Mouse (Mus musculus) urinary bladder, postnatal 25 days (tissue): Measurements from ENCODE around the gene Ppp3cb.
"Not testable (repeated sequence)": the region's sequence is repeated elsewhere in the genome, so short reads cannot be mapped to it uniquely, and the experiment has no call there.

Source experiments
- DNase-seq: peaks from one replicate; pipeline ENCODE4 v3.0.0; 2022; ENCODE audit warnings: low spot score

Gene Ppp3cb

DNA sequence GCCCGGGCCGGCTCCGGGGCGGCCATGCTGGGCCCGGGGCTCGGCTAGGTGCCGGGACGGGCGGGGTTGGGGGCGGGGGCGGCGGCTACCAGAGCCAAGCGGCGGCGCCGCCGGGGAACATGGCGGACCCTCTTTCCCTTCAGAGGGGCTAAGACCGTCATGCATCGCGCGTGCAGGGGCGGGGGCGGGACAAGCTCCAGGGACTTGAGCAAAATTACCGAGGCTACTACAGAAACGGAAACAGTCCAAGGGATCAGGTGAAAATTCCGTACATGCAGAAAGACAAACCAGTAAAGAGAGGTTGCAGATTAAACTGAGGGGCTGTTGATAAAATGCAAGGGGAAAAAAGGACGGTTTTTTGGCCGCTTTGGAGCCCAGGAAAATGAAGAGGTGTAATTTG lies at the start of gene Ppp3cb:
TSS of gene Ppp3cb (minus strand) at position 159 of the 400 bp plus-strand sequence.
- DNase-seq = peak; percentile 62

- DNase-seq = no peak
These were observed 49.4 kb upstream of the Ppp3cb start for GRCm38 (mm10) chr14:20595781-20596180.

- no peak for DNase-seq
These were observed 41.1 kb upstream of the Ppp3cb start for GRCm38 (mm10) chr14:20587458-20587857.

GRCm38 (mm10) chr14:20578822-20579407 lies 32.5 kb upstream of the Ppp3cb start:
- DNase-seq = no peak

- DNase-seq = peak; percentile 70
These were observed 29.8 kb upstream of the Ppp3cb start for GRCm38 (mm10) chr14:20576179-20576578.

DNA sequence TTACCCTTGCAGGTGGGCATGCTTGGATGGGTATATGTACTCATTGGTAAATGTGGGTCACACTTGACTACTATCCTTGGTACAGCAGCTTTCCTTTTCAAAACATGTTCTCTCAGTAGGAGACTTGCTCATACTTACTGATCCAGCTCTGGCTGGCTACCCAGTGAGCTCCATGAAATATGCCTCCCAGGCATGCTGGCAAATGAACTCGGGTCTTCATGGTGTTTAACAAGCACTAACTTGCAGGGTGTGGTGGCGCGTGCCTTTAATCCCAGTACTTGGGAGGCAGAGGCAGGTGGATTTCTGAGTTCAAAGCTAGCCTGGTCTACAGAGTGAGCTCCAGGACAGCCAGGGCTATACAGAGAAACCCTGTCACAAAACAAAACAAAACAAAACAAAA lies 26.8 kb upstream of the Ppp3cb start:
- not testable (repeated sequence) for DNase-seq

DNA sequence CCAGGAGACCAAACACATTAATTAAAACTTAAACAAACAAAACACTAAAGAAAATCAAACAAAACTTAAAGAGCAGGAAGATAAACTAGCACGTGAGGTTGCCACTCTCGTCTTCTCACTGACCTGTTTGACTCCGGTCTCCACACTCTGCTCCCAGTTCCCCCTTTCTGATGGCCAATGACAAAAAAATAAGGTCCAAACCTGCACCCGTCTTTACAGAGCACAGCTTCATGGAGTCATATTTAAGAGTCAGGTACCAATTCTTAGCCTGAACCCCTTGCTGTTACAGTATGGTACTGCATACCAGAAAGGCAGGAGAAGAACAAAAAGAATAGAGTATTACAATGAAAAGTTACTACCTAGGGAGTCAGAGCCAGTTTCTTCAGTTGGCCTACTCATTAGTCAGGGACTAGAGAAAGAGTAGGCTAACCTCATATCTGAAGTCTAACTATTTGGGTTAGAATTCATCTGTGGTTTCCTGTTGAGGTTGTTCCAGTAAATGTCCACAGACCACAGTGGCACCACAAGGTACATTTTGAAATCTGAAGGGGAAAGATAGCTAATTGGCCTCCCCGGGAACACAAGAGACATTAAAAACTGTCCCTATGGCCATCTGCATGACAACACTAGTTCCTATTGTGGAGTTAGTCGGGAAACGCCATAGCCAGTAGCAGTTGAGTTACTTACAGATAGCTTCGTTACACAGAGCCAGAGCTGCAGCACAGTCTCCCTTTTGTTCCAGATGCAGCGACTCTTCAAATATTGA lies 19.1 kb upstream of the Ppp3cb start:
- no peak for DNase-seq

DNA sequence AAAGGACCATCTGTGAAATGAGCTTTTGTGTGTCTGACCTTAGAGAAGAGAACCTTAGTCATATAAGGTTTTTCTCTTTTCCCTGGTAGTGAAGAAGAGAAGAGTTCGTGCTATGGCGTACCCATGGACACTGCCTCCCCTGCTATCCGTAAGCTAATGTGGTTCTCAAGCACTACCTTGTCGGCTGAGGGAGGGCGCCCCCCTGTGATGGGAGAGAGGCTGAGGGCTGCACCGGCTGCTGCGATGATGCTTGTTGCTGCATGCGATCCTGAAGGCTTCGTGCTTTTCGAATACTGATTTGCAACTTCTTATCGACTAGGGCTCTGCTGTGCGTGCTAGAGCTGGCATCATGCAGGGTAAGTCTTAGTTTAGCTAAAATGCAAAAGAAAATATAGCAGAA lies 18.3 kb upstream of the Ppp3cb start:
- no peak for DNase-seq

GRCm38 (mm10) chr14:20561897-20562296 lies 15.5 kb upstream of the Ppp3cb start:
- no peak for DNase-seq

DNA sequence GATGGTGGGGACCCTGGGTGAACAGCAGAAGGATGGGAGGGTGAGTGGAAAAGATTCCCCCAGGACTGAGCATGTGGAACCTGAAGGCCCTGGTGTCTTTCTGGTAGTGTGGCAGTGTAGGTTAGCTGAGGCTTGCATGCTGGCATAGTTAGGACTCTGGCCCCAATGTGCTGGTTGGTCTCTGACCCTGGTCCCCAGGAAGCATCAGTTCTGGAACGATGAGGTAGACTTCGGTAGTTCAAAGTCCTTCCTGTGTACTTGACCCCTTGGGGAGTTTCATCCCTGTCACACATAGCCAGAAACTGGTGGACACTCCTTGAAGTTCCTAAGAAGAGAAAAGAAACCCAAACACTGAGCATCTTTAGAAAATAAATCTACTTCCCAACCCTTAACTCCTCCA lies 3.8 kb upstream of the Ppp3cb start:
- no peak for DNase-seq

DNA sequence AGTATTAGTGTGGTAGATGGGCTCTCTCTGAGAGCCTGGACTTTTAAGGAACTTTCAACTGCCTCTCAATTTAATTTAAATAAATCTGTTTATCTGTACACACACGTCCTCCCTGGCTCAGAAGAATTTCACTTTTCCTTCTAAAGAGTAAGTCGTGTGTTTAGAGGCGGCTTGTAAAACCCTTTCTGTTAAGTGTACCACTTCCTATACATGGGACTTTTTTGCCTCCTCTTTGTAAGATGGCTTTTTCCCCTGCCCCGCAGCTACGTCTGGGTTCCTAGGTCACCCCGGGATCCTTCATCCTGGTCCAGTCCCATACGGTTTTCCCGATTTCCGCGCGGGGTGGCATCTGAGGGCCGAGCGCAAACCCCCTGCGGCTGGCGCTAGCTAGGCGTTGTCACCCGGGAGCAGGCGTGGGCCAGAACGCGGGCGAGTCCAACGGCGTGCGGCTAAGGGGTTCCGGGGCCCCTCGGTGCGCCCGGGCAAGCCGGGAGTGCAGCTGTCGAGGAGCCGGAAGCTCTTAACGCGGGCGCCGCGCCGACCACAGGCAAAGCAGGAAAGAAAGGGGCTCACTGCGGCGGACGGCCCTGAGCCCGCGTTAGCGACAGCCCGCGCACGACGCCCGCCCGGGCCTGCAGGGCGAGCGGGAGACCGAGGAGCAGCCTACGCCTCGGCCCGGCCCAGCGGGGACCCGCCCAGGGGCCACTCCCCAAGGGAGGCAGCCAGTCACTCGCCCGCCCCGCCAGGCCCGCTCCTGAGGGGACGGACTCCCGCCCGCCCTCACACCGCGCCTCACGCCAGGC lies 643 bp downstream of the Ppp3cb start:
- peak; percentile 88 for DNase-seq

- no peak for DNase-seq
These were observed 1.6 kb downstream of the Ppp3cb start for GRCm38 (mm10) chr14:20544467-20545411.

GRCm38 (mm10) chr14:20529643-20530042 lies 16.7 kb downstream of the Ppp3cb start:
- no peak for DNase-seq

GRCm38 (mm10) chr14:20520179-20520578 lies 26.2 kb downstream of the Ppp3cb start:
- DNase-seq = no peak

DNA sequence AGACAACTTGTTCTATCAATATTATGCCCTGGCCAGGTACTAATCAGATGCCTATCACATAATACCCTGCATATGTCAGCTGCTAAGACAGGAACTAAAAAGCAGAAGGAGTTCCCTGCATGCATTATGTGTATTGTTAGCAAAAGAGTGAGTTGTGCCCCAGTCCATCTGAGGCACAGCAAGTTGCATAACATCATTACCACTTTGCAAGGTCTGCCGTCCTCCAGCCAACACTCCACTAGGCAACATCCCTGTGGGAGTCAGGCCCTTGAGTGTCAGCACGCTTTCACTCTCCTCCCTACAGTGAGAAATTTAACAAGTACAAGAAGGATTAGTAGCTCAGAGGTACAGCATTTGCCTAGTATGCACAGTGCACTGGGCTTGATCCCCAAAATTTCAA lies 37.9 kb downstream of the Ppp3cb start:
- no peak for DNase-seq

- DNase-seq = no peak
These were observed 43.4 kb downstream of the Ppp3cb start for GRCm38 (mm10) chr14:20502966-20503365.

GRCm38 (mm10) chr14:20499982-20500381 lies 46.4 kb downstream of the Ppp3cb start:
- no peak for DNase-seq

GRCm38 (mm10) chr14:20496603-20497002 lies 49.8 kb downstream of the Ppp3cb start, which contains the start of gene Mss51:
Gene Mss51 (minus strand): TSS chr14:20496901.
- no peak for DNase-seq

DNA sequence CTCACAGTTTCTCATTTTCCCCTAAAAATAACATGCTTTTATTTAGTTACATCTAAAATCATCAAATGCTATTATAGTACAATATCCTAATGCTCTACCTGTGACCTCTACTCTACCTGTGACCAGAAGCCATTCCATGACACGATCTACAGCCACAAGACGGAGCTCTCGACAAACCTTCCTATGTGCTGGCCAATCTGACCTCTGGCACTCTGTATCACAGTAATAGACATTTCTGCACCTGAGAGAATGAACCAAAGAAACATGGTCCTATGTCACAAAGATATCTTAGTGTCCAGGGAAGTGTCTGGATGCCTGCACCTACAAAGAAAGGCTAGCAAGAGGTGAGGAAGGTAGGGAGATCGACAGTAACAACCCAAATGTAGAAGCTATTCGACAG lies 60.3 kb downstream of the Ppp3cb start:
- no peak for DNase-seq

DNA sequence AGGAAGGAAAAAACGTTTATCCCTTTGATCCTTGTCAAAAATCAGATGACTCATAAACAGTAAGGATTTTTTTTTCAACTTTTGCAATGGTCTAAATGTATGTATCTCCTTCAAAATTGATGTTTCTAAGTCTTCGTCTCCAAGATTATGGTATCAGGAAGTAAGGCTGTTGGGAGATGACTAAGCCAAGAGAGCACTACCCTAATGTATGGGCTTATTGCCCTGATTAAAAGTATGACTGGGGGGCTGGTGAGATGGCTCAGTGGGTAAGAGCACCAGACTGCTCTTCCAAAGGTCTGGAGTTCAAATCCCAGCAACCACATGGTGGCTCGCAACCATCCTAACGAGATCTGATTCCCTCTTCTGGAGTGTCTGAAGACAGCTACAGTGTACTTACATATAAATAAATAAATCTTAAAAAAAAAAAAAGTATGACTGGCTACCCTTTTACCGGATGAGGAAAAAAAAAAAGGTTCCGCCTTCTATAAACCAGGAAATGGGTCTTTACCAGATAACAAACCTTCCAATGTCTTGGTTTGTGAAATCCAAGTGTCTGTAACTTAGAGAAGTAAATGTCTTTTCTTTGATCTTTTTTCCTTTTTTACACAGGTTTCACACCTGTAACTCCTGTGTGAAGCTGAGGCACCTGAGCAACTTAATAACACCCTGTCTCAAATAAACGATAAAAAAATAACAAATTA lies 64.2 kb downstream of the Ppp3cb start:
- DNase-seq = no peak

GRCm38 (mm10) chr14:20481211-20481610 lies 65.2 kb downstream of the Ppp3cb start:
- no peak for DNase-seq
